Mouse (Mus musculus) naive thymus-derived CD4-positive, alpha-beta T cell, adult 2 months (primary cell): Measurements from ENCODE around the gene Tas2r130.
"Not testable (repeated sequence)": the region's sequence is repeated elsewhere in the genome, so short reads cannot be mapped to it uniquely, and the experiment has no call there.

Source experiments
- DNase-seq: peaks from one replicate; pipeline ENCODE4 v3.0.0-alpha.2; 2011; ENCODE audit warnings: low read depth

Gene Tas2r130

GRCm38 (mm10) chr6:131630812-131631211 is at the start of gene Tas2r130:
Tas2r130 (minus strand) TSS chr6:131630912.
- no peak for DNase-seq

- DNase-seq = no peak
Observed at GRCm38 (mm10) chr6:131678786-131679185, 48.1 kb upstream of the Tas2r130 start, which contains the start of gene Tas2r106. Tas2r106 (minus strand) TSS chr6:131678886.

GRCm38 (mm10) chr6:131660049-131660448 is 29.3 kb upstream of the Tas2r130 start, which contains the start of gene Tas2r107:
Tas2r107 (minus strand) TSS chr6:131660149.
- DNase-seq = no peak

- DNase-seq = not testable (repeated sequence)
Observed at GRCm38 (mm10) chr6:131609956-131610355, 20.8 kb downstream of the Tas2r130 start.

GRCm38 (mm10) chr6:131604821-131605220 is 25.9 kb downstream of the Tas2r130 start:
- DNase-seq = no peak
